Mouse (Mus musculus) forebrain, embryonic 13.5 days (tissue): ENCODE results near the gene Acvr1. TPM values are rescaled to one million over a fixed set of nuclear protein-coding genes. Genes with fewer than 3 reads are reported as not detected.

Source experiments
- ATAC-seq: fragments of 200-750 bp; cut with Nextera tagmentation; 2 replicates; pipeline ENCODE4 v1.8.0; 2017
- H3K27ac ChIP-seq: fragments of 300-500 bp; sonication (generic); 2 replicates; pipeline ENCODE4 v1.5.1; 2015; ENCODE audit warnings: inconsistent platforms, mild to moderate bottlenecking, moderate library complexity
- H3K27me3 ChIP-seq: fragments of 300-500 bp; sonication (generic); 2 replicates; pipeline ENCODE4 v1.6.1; 2015; ENCODE audit warnings: mild to moderate bottlenecking, inconsistent platforms
- H3K36me3 ChIP-seq: fragments of 300-500 bp; sonication (generic); 2 replicates; pipeline ENCODE4 v1.6.1; 2015; ENCODE audit warnings: mild to moderate bottlenecking, inconsistent platforms; ENCODE audit not compliant: poor library complexity, severe bottlenecking
- H3K4me1 ChIP-seq: fragments of 300-500 bp; sonication (generic); 2 replicates; pipeline ENCODE4 v1.6.1; 2015; ENCODE audit warnings: inconsistent platforms
- H3K4me2 ChIP-seq: fragments of 300-500 bp; sonication (generic); 2 replicates; pipeline ENCODE4 v1.6.1; 2015; ENCODE audit warnings: inconsistent platforms, mild to moderate bottlenecking, moderate library complexity
- H3K4me3 ChIP-seq: fragments of 300-500 bp; sonication (generic); 2 replicates; pipeline ENCODE4 v1.5.1; 2015; ENCODE audit warnings: mild to moderate bottlenecking, inconsistent platforms
- H3K9ac ChIP-seq: fragments of 300-500 bp; sonication (generic); 2 replicates; pipeline ENCODE4 v1.6.1; 2015; ENCODE audit warnings: mild to moderate bottlenecking, inconsistent platforms
- H3K9me3 ChIP-seq: fragments of 300-500 bp; sonication (generic); replicated peaks from 2 replicates; pipeline ENCODE4 v1.6.1; 2016; ENCODE audit warnings: inconsistent platforms
- WGBS: fragments of 180-500 bp; shearing (Covaris S2); methylation state at CpG from one replicate; pipeline ENCODE4 v1.1.7; 2015; 5-methylcytosine and 5-hydroxymethylcytosine counted together
- polyA plus RNA-seq: library from polyadenylated mRNA; unstranded; fragments of >200 nt; fragmentation: Nextera tagmentation; extraction: Ambion mirVana; gene quantifications from 2 replicates; pipeline ENCODE4 v1.2.1, GENCODE M21; 2015

The Acvr1 gene
- polyA plus RNA-seq, 1 experiment from 2014 or later = 4.6 TPM

DNA sequence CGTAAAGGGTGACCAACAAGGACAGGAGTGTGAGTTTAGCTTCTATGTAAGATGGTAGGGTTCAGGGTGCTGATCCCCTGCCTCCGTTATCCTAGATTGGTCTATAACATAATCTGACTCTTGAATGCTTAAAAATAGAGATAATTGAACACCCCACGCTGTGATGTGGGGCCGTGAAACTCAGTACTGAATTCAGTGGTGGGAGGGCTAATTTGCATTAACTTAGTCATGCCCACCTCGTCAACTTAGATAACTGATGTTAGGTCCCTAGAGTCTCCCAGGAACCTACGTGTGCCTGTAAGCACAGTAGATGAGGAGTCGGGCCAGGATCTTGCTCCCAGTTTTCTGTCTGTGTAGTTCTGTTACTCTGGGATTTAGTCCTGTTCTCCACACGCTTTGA, 147.4 kb downstream of the Acvr1 start:
- H3K9me3 ChIP-seq = no peaks in the 10 kb centered on the region
- no peak overlapping the region for H3K27ac ChIP-seq
- no peaks in the 10 kb centered on the region for H3K4me1 ChIP-seq
- WGBS = 78% methylated on average over 8 of the region's 8 CpGs
- ATAC-seq = no peak
- H3K4me2 ChIP-seq = no peak overlapping the region
- H3K27me3 ChIP-seq = no peaks in the 10 kb centered on the region
- H3K36me3 ChIP-seq = no peaks in the 10 kb centered on the region
- H3K4me3 ChIP-seq = no peak overlapping the region
- no peak overlapping the region for H3K9ac ChIP-seq

DNA sequence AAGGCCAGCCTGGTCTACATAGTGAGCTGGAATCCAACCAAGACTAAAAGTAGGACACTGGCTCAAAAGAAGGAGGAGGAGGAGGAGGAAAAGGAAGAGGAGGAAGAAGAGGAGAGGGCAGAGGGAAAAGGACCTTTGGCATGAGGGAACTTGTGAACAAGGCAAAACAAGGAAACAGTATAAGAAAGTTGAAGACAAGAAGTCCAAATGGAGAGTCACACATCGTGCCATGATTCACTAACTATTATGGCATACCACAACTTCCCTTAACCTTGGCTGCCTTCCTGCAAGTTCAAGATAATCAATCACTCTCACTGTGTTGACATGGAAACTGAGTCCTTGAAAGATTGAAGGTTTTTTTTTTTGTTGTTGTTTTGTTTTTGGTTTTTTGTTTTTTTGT, 148.8 kb downstream of the Acvr1 start:
- Histone ChIP-seq H3K36me3 (no peaks in the 10 kb centered on the region), H3K27me3 (no peaks in the 10 kb centered on the region), H3K27ac (no peak overlapping the region), H3K4me3 (no peak overlapping the region), H3K4me1 (no peaks in the 10 kb centered on the region), H3K4me2 (no peak overlapping the region), H3K9ac (no peak overlapping the region), H3K9me3 (no peaks in the 10 kb centered on the region)
- ATAC-seq = no peak
- WGBS = 96% methylated on average over 1 of the region's 1 CpGs

DNA sequence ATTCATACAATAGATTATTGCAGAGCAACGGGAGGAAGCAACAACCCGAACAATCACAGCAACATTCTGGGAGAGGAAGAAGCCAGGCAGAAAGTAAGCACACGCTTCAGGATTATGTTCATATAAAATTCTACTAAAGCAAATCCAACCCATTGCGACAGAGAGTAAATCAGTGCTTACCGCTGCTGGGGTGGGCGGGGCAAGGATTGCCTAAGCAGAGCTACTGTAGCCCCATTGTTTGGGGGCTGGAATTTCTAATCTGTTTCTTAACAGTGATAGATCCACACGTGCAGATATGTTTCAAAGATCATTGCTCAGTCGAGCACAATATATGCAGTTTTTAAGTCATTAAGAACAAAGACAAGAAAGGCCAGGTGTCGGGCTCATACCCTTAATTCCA, 149.3 kb downstream of the Acvr1 start:
- Histone ChIP-seq H3K4me3 (no peak overlapping the region), H3K9ac (no peak overlapping the region), H3K27ac (no peak overlapping the region), H3K4me2 (no peak overlapping the region), H3K9me3 (no peaks in the 10 kb centered on the region), H3K4me1 (no peaks in the 10 kb centered on the region), H3K27me3 (no peaks in the 10 kb centered on the region), H3K36me3 (no peaks in the 10 kb centered on the region)
- no peak for ATAC-seq
- WGBS = 83% methylated on average over 9 of the region's 9 CpGs

DNA sequence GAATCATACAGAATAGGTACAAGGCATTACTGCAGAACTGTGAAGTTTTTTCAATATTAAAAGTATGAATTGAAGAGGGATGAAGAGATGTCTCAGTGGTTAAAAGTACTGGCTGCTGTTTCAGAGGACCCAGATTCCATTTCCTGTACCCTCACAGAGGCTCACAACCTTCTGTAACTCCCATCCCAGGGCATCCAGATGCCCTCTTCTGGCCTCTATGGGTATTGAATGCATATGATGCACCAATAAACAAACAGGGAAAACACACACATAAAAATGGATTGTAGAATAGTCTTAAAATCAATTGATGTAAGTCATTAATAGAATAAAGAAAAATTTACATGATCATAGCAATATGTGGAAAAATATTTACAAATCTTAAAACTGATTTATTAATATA, 151.9 kb downstream of the Acvr1 start:
- no peak overlapping the region for H3K4me3 ChIP-seq
- H3K36me3 ChIP-seq = no peaks in the 10 kb centered on the region
- ATAC-seq = no peak
- H3K27ac ChIP-seq = no peak overlapping the region
- H3K4me1 ChIP-seq = no peaks in the 10 kb centered on the region
- H3K4me2 ChIP-seq = no peak overlapping the region
- no peaks in the 10 kb centered on the region for H3K9me3 ChIP-seq
- H3K9ac ChIP-seq = no peak overlapping the region
- no peaks in the 10 kb centered on the region for H3K27me3 ChIP-seq

DNA sequence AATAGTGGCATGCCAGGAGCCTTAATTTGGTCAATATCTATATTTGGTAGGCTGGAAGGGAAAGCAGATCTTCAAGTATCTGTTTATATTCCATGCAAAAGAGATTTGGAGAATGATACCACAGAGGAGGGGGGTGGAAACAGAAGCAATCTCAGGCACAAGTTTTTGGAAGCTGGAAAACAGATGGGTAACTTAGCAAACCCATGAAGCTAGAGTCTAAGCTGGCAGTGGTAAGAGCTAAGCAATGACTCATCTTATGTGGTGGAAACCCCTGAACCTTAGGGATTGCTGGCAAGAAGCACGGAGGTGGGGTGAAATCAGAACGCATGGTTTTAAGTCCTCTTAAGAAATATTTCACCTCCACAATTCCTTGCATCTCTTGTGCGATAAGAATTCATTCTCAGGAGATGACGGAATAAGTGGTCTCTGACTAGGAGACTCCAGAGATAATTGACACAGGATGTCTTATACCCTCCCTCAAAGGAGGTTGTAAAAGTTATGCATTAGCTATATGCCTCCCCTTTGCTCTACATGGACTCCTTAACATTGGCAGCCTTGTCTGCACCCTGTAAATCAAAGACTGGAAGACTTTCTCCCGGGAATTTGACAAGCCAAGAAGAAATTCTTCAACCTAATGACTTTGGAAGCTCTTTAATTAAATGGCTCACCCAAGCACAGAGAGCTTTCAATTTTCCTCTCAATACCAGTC, 157.9 kb downstream of the Acvr1 start:
- WGBS = 88% methylated on average over 5 of the region's 5 CpGs
- Histone ChIP-seq H3K9ac (no peak overlapping the region), H3K27me3 (no peaks in the 10 kb centered on the region), H3K4me1 (no peaks in the 10 kb centered on the region), H3K9me3 (peaks cover 7% of the 10 kb centered on the region; the same call in 1 of the 2 replicates), H3K4me3 (no peak overlapping the region), H3K27ac (no peak overlapping the region), H3K36me3 (no peaks in the 10 kb centered on the region), H3K4me2 (no peak overlapping the region)
- ATAC-seq = no peak

DNA sequence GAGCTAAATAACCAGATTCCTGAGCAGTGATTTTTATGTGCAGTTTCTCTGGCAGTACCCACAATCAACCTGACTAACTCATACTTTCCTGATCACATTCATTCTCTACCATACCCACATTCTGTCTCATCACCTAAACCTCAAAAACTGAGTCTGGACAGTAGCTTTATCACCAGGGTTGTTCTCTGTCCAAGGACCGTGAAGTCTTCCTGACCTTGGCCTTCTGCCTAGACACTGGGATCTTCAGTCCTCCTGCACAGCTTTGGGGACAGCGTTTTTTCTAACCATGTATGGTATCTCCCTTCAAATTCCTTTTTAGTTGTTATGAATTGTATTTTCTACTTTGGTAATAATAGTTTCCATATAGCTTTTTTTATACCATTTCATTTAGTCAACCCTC, 163.5 kb downstream of the Acvr1 start:
- 86% methylated on average over 2 of the region's 2 CpGs for WGBS
- Histone ChIP-seq H3K4me2 (no peak overlapping the region), H3K4me1 (no peaks in the 10 kb centered on the region), H3K9ac (no peak overlapping the region), H3K36me3 (no peaks in the 10 kb centered on the region), H3K9me3 (peaks cover 7% of the 10 kb centered on the region; the same call in 1 of the 2 replicates), H3K27me3 (no peaks in the 10 kb centered on the region), H3K4me3 (no peak overlapping the region), H3K27ac (no peak overlapping the region)
- ATAC-seq = no peak

DNA sequence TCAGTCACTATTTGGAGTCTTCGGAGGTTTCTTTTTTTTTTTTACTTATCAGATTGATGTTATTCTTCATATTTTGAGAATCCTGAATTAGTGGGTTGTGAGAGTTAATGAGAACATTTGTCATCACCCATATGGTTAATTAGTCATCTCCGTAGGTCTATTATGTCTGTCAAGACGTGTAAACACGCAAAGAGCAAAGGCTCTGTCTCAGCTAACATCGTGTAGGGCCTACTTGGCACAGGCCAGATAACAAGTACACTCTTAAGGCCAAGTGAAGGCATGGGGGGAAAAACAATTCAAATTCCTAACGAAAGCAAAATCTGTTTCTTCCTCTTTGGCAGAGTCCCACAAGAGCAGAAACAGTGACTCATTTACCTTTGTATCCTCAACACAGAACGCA, 178.4 kb downstream of the Acvr1 start:
- Histone ChIP-seq H3K27ac (no peak overlapping the region), H3K4me3 (no peak overlapping the region), H3K36me3 (no peaks in the 10 kb centered on the region), H3K9me3 (no peaks in the 10 kb centered on the region), H3K9ac (no peak overlapping the region), H3K4me1 (peaks cover 6% of the 10 kb centered on the region), H3K27me3 (no peaks in the 10 kb centered on the region), H3K4me2 (no peak overlapping the region)
- 65% methylated on average over 7 of the region's 7 CpGs for WGBS
- ATAC-seq = peak; percentile 65; the same call in 1 of the 2 replicates

DNA sequence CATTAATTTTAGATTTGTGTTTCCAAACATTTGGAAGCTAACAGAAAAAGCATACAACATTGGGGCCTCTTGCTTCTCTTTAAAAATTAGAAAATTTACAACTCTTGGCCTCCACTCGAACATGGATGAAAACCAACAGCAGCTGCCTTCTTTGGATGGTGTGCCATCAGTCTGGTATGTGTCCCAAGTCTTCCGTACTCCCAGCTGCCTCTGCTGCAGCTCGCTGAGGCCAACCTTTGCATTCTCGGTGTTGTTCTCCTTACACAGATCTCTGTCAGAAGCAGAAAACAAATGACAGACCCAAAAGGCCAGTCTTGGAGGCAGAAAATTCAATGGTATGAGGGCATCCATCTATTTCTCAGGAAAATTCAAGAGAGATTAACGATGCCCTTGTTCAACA, 186.9 kb downstream of the Acvr1 start:
- peak; percentile 50; the same call in 1 of the 2 replicates for ATAC-seq
- no peak overlapping the region for H3K4me2 ChIP-seq
- H3K27ac ChIP-seq = 0 out of 2 replicates have a peak overlapping the region, but pooled peaks have one; percentile 10
- H3K9me3 ChIP-seq = no peaks in the 10 kb centered on the region
- no peaks in the 10 kb centered on the region for H3K27me3 ChIP-seq
- H3K4me3 ChIP-seq = no peak overlapping the region
- H3K36me3 ChIP-seq = no peaks in the 10 kb centered on the region
- H3K4me1 ChIP-seq = peaks cover 36% of the 10 kb centered on the region
- WGBS = 56% methylated on average over 5 of the region's 5 CpGs
- H3K9ac ChIP-seq = no peak overlapping the region

DNA sequence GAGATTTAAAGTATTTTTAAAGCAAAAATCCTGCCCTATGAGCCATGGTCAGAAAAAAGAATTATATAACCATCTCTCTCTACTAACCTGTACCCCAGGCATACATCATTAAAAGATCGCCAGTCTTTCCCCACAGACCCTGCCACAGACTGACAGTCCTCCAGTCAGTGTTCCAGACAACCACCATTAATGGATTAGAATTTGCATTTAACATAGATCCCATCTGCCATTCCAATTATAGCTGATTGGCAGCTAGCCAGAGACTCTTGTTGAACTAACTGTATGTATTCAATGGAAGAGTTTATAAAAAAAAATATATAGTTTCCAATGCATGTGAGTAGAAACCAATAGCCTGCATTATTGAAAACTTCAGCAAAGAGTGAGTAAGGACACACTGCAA, 187.5 kb downstream of the Acvr1 start:
- Histone ChIP-seq H3K9ac (no peak overlapping the region), H3K4me2 (no peak overlapping the region), H3K27ac (no peak overlapping the region; the same call in 1 of the 2 replicates), H3K36me3 (no peaks in the 10 kb centered on the region), H3K4me3 (no peak overlapping the region), H3K9me3 (no peaks in the 10 kb centered on the region), H3K4me1 (peaks cover 36% of the 10 kb centered on the region), H3K27me3 (no peaks in the 10 kb centered on the region)
- ATAC-seq = peak; percentile 78
- 18% methylated on average over 1 of the region's 1 CpGs for WGBS

DNA sequence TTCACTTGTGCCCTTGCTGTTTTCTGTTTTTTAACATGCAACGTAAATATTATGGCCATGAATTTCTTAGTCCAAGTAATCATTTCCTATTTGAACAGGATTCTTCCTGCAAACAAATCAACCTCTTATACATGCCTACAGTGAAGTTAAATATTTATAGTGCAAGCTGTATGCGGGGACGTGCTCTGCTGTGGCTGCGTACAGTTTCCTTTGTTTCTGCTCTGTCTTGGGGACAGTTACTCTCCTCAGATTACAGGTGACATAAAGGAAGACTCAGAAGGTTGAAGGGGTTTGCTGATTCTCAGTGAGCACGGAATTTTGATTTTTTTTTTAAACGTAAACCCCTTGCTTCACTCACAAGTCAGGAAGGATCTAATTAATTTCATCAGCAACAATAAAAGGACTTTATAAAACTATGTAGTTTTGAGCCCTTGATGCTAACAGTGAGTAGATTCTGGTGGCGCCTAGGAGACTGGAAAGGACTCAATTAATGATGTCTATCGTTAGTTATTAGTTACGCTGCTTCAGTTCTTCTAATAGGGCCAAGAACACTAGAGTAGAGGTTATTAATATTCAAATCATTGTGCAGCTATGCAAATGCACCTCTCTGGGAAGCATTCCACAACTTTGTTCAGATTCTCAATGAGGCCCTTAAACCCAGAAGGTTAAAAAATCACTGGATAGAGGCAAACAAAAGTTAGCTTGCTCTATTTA, 189.4 kb downstream of the Acvr1 start:
- ATAC-seq = peak; percentile 41; the same call in 1 of the 2 replicates
- no peak overlapping the region for H3K27ac ChIP-seq

DNA sequence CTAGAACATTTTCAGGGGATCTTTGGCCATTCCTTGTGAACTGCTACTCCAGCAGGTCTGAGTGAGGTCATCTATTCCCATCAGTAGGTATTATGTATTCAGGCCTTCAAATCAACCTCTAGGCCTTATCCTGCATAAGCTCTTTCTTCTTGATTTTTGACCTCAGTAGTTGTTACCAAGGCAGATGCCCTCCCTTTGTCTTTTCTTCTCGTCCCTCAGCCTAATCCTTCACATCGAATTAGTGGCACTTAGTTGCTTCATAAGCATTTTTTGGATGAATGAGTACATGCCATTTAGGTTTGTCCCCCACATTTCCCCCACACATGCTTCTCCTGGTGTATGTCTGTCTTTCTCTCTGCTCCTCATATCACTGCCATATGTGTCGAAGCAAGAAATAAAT, 200.8 kb downstream of the Acvr1 start:
- WGBS = 59% methylated on average over 3 of the region's 3 CpGs
- no peaks in the 10 kb centered on the region for H3K9me3 ChIP-seq
- H3K27me3 ChIP-seq = no peaks in the 10 kb centered on the region

More for the DNA sequence above, 189.4 kb downstream of the Acvr1 start:
- H3K36me3 ChIP-seq = no peaks in the 10 kb centered on the region
- no peak overlapping the region for H3K9ac ChIP-seq
- no peaks in the 10 kb centered on the region for H3K27me3 ChIP-seq
- no peak overlapping the region for H3K4me2 ChIP-seq
- H3K4me3 ChIP-seq = no peak overlapping the region
- H3K9me3 ChIP-seq = no peaks in the 10 kb centered on the region
- peaks cover 36% of the 10 kb centered on the region for H3K4me1 ChIP-seq
- 38% methylated on average over 9 of the region's 9 CpGs for WGBS

DNA sequence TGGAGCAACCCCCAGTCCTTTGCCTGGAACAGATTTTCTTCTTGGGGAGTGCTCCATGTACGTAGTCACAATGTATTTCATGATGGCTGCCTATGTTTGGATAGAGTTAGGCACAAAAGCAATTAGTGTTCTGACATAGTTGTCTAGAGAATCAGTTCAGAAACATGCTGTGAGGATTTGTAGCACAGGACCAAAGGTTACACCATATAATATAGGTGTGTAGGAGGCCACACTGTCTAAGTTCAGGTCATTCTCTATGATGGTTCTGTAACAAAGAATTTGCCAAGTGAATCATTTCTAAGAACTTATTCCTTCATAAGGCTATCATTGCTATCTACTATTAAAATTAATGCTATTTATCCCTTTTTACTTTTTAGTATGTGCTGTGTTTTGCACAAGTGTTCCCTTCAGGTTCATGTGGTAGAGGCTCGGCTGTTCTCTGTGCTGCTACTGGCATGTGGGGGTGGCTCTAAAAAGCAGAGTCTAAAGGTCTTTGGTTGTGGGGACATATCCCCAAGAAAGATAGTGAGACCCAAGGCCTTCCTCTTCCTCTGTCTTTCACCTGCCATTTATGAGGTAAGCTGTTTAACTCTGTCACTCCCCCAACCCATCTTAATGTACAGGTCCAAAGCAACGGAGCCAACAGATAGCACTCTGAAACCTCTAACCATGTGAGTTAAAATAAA, 205.5 kb downstream of the Acvr1 start:
- Histone ChIP-seq H3K27me3 (peaks cover 12% of the 10 kb centered on the region; the same call in 1 of the 2 replicates), H3K4me1 (peaks cover 11% of the 10 kb centered on the region)
- ATAC-seq = no peak

More for the DNA sequence above, 200.8 kb downstream of the Acvr1 start:
- Histone ChIP-seq H3K36me3 (no peaks in the 10 kb centered on the region), H3K9ac (no peak overlapping the region), H3K4me2 (no peak overlapping the region), H3K4me3 (no peak overlapping the region), H3K27ac (no peak overlapping the region), H3K4me1 (no peaks in the 10 kb centered on the region)
- no peak for ATAC-seq

More for the DNA sequence above, 205.5 kb downstream of the Acvr1 start:
- H3K4me2 ChIP-seq = no peak overlapping the region
- no peaks in the 10 kb centered on the region for H3K9me3 ChIP-seq
- WGBS = 94% methylated on average over 3 of the region's 3 CpGs
- H3K4me3 ChIP-seq = no peak overlapping the region
- H3K36me3 ChIP-seq = no peaks in the 10 kb centered on the region
- no peak overlapping the region for H3K9ac ChIP-seq
- H3K27ac ChIP-seq = no peak overlapping the region
